Mouse (Mus musculus) kidney, adult 2 months (tissue): ENCODE data around the gene Gpr62. TPM values are rescaled to one million over a fixed set of nuclear protein-coding genes. Genes with fewer than 3 reads are reported as not detected.

Source experiments
- DNase-seq: peaks from one replicate; pipeline ENCODE4 v3.0.0; 2021
- H3K27ac ChIP-seq: fragments of 200-500 bp; 2 replicates; pipeline ENCODE4 v1.5.1; 2012; ENCODE audit warnings: low read depth, low read length, control low read depth, inconsistent platforms; ENCODE audit not compliant: insufficient read depth
- H3K27me3 ChIP-seq: fragments of 200-500 bp; replicated peaks from 2 replicates; pipeline ENCODE4 v1.6.1; 2012; ENCODE audit warnings: mild to moderate bottlenecking, moderate library complexity, low read length, inconsistent platforms; ENCODE audit not compliant: control insufficient read depth, insufficient read depth
- H3K36me3 ChIP-seq: fragments of 200-500 bp; 2 replicates; pipeline ENCODE4 v1.6.1; 2012; ENCODE audit warnings: mild to moderate bottlenecking, moderate library complexity, low read length, inconsistent platforms; ENCODE audit not compliant: control insufficient read depth, insufficient read depth
- H3K4me1 ChIP-seq: fragments of 200-500 bp; 2 replicates; pipeline ENCODE4 v1.6.1; 2011; ENCODE audit warnings: low read length; ENCODE audit not compliant: control insufficient read depth, insufficient read depth
- H3K4me3 ChIP-seq: fragments of 200-500 bp; 2 replicates; pipeline ENCODE4 v1.5.1; 2011; ENCODE audit warnings: mild to moderate bottlenecking, low read depth, low read length, control low read depth; ENCODE audit not compliant: insufficient read depth
- CTCF ChIP-seq: fragments of 200-500 bp; conservative IDR thresholded peaks from 2 replicates; pipeline ENCODE4 v1.5.1; 2011; ENCODE audit warnings: low read depth, mild to moderate bottlenecking, control low read depth, low read length, moderate library complexity, mixed read lengths; ENCODE audit not compliant: insufficient read depth, insufficient read length
- POLR2A ChIP-seq: fragments of 200-500 bp; IDR thresholded peaks from one replicate; pipeline ENCODE4 v1.6.1; 2011; ENCODE audit warnings: low read depth, low read length, control low read depth
- WGBS: fragments of 180-500 bp; shearing (Covaris S2); methylation state at CpG from one replicate; pipeline ENCODE4 v1.1.7; 2018; 5-methylcytosine and 5-hydroxymethylcytosine counted together
- polyA plus RNA-seq: library from polyadenylated mRNA; depleted of rRNA; stranded (reverse); fragments of >200 nt; gene quantifications from 2 replicates; pipeline ENCODE4 v1.2.3, GENCODE M21; 2012

Gene Gpr62
- polyA plus RNA-seq, 1 experiment: not detected

DNA sequence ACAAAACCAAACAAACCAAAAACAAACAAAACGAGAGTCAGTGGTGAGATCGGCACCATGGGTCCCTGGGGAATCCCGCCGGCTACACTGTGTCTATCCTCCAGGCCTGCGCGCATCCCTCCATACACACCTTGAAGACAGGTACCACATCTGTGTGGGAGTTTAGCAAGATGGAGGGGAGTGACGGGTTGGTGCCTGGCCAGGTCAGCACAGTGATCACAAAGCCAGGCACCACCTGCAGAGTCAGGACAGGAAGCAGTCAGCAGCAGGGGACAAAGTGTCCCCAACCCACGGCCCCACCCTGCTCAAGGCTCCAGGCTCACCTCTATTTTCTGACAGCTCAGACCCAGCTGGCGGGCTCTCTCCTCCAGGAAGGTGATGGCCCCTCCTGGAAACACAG, 29.2 kb downstream of the Gpr62 start:
- 84% methylated on average over 9 of the region's 9 CpGs for WGBS
- no peak for TF ChIP-seq POLR2A
- TF ChIP-seq CTCF: no peak
- no peaks in the 10 kb centered on the region for H3K27me3 ChIP-seq
- peaks cover 1% of the 10 kb centered on the region; the same call in 1 of the 2 replicates for H3K36me3 ChIP-seq
- no peak overlapping the region for H3K27ac ChIP-seq
- H3K4me1 ChIP-seq: peaks cover 13% of the 10 kb centered on the region; the same call in 1 of the 2 replicates
- no peak for DNase-seq
- H3K4me3 ChIP-seq: peak overlapping the region; percentile 20; the same call in 1 of the 2 replicates

DNA sequence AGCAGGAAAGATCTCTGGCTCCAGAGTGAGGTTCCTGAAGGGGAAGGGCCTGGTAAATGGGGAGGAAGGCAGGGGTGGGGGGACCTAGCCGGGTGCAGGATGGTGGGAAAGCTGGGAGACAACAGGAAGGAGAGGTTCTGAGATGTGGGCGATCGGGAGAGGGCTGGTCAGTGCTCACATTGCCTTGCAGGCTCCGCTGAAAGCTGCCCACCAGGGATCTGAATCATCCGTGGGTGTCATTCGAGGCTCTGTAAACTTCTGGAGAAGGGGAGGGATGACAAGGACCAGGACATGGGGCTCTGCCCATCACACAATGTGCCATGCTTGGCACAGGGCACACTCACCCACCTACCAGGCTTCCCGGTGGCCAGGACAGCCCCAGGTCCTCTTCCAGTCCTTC, 32.3 kb downstream of the Gpr62 start:
- peaks cover 1% of the 10 kb centered on the region; the same call in 1 of the 2 replicates for H3K36me3 ChIP-seq
- peaks cover 11% of the 10 kb centered on the region; the same call in 1 of the 2 replicates for H3K4me1 ChIP-seq
- no peak for DNase-seq
- no peak overlapping the region for H3K4me3 ChIP-seq
- TF ChIP-seq POLR2A (no peak), CTCF (no peak)
- H3K27ac ChIP-seq: no peak overlapping the region
- WGBS: 63% methylated on average over 7 of the region's 7 CpGs
- H3K27me3 ChIP-seq: no peaks in the 10 kb centered on the region

DNA sequence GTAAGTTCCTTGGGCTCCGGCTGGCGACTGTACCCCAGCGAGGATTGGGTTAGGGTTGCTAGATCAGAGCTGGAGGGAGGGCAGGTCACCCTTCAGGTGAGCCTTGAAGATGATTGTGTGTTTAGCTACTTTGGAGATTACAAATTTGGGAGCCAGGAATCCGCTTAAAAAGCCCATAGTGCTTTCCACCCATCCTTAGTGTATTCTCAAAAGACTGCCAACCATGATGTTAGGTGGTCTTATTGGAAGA, 35.8 kb downstream of the Gpr62 start:
- H3K4me3 ChIP-seq: peak overlapping the region; percentile 80
- peaks cover 1% of the 10 kb centered on the region; the same call in 1 of the 2 replicates for H3K36me3 ChIP-seq
- 0 out of 2 replicates have a peak, but pooled peaks cover 4% of the 10 kb centered on the region for H3K4me1 ChIP-seq
- DNase-seq: no peak
- H3K27ac ChIP-seq: peak overlapping the region; percentile 85
- TF ChIP-seq POLR2A: no peak
- no peak for TF ChIP-seq CTCF
- no peaks in the 10 kb centered on the region for H3K27me3 ChIP-seq
- under 1% methylated on average over 4 of the region's 4 CpGs for WGBS

DNA sequence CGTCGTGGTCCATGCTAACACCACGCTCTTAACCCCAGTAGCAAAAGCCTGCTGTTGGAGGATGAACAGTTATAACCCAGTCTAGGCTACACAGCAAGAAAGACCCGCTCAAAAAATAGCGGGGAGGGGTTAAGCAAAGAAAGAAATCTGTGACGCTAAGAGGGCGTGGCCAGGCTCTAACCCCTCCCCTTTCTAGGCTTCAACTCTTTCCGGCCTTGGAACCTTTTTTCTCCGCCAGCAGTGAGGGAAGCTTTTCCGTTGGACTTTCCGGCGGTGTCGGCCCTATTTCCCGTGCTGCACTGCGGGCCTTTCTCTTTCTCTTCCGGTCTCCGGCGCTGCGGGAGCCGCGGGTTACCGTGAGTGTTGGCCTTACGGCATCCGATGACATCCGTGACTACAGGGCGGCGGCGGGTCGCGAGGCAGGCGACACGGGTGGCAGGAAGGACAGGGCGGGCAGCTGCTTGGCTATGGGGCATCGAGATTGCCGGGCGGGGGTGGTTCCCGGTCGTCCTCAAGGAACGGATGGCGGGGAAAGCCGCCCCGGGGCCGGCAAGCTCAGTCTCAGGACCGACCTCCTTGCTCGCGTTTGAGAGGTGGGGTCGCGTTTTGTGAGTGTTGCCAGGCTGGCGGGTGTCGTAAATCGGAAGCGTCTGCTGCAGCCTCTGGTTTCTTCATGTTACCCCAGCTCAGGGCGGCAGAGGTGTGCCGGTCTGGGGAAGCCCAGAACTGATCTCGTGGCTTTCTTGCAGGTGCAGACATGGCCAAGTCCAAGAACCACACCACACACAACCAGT, 36.3 kb downstream of the Gpr62 start, which contains the start of gene Rpl29:
TSS of gene Rpl29 (plus strand) at position 234 of the 794 bp plus-strand sequence.
- no peaks in the 10 kb centered on the region for H3K27me3 ChIP-seq
- peak within 1 kb of the TSS; percentile 81 for H3K4me3 ChIP-seq
- TF ChIP-seq CTCF (no peak), POLR2A (no peak)
- WGBS: 0% methylated on average over 55 of the region's 55 CpGs
- H3K36me3 ChIP-seq: peaks cover 1% of the 10 kb centered on the region; the same call in 1 of the 2 replicates
- peak; percentile 98 for DNase-seq
- peak within 1 kb of the TSS; percentile 96 for H3K27ac ChIP-seq
- 0 out of 2 replicates have a peak, but pooled peaks cover 4% of the 10 kb centered on the region for H3K4me1 ChIP-seq

DNA sequence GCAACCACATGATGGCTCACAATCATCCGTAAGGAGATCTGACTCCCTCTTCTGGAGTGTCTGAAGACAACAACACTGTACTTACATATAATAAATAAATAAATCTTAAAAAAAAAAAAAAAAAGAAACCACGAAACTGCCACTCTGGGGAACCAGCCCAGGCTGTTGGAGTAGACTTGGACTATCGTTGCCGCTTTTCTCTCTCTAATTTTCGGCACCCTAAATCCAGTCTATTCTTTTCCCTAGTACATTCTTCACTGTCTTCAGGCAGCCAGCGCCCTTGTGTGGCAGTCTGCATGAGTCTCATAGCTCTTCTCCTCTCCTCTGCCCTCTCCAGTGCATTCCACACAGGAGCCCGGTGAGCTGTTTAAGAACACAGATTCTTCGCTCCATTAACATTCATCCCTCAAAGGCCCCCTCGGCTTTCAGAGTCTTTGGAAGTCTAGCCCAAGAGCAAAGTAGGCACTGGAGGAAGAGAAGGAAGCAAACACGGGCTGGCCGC, 37.0 kb downstream of the Gpr62 start:
- no peaks in the 10 kb centered on the region for H3K27me3 ChIP-seq

DNA sequence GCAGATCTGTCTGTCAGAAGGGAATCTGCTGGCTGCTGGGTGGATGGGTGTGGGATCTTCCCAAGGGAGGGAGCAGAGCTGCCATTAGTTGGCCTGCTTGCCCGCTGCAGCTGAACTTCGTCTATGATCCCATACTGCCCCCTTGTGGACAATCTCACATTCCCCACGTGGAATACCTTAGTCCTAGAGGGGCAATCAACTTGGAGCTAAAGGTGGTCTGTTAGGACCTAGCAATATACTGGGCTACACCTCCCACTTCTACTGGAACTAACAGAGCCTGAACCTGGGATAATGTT, 43.9 kb downstream of the Gpr62 start:
- no peaks in the 10 kb centered on the region for H3K27me3 ChIP-seq
- no peaks in the 10 kb centered on the region for H3K36me3 ChIP-seq
- WGBS: 1% methylated on average over 3 of the region's 3 CpGs
- no peak overlapping the region for H3K4me3 ChIP-seq
- H3K4me1 ChIP-seq: peaks cover 6% of the 10 kb centered on the region
- peak; percentile 92 for DNase-seq
- H3K27ac ChIP-seq: no peak overlapping the region
- no peak for TF ChIP-seq POLR2A
- peak; percentile 95 for TF ChIP-seq CTCF

More for the DNA sequence above, 37.0 kb downstream of the Gpr62 start:
- DNase-seq: no peak
- Histone ChIP-seq H3K4me3 (peak overlapping the region; percentile 81), H3K36me3 (peaks cover 1% of the 10 kb centered on the region; the same call in 1 of the 2 replicates), H3K4me1 (0 out of 2 replicates have a peak, but pooled peaks cover 4% of the 10 kb centered on the region), H3K27ac (peak overlapping the region; percentile 96)
- WGBS: 3% methylated on average over 11 of the region's 11 CpGs
- no peak for TF ChIP-seq POLR2A

DNA sequence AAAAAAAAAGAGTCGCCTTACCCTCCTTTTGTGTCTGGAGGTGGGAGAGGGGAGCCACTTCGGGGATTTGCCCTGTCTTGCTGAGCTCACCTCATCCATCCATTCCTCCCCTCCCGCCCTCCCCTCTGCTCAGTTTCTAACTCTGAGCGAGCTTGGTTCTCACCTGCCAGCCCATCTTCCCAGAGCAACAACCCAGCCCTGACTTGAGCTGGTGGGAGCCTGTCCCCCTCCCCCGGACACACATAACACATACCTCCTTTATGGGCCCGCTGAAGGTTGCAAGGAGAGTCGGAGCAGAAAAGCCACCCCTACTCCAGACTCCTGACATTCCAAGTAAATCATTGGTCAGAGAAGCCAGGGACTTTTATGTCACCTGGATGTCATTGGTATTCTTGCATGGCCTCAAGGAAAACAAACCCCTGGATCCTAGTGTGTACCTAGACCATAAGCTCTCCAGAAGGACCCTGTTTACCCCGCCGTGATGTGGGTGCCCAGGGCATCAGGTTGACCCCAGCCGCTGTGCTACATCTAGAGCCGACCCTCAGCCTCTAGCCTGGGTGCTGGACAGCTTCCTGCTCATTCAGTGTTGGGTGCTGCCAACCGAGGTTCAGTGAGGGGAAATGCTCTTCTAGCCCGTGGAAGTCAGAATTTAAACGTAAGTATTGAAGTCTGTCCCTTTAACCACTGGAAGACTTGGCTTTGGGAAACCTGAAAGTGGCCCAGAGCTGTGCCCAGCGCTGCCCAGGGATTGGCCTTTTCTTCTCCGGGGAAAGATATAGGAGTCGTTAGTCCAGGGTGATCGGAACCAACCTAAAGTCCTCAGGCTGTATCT, 44.5 kb downstream of the Gpr62 start:
- 22% methylated on average over 18 of the region's 18 CpGs for WGBS
- no peak for DNase-seq
- Histone ChIP-seq H3K4me1 (peaks cover 6% of the 10 kb centered on the region), H3K4me3 (no peak overlapping the region), H3K27ac (no peak overlapping the region), H3K27me3 (no peaks in the 10 kb centered on the region), H3K36me3 (no peaks in the 10 kb centered on the region)
- no peak for TF ChIP-seq POLR2A
- TF ChIP-seq CTCF: no peak
